Comparison of ENCODE assay signal across 18 mouse cellular contexts in the genomic region with DNA sequence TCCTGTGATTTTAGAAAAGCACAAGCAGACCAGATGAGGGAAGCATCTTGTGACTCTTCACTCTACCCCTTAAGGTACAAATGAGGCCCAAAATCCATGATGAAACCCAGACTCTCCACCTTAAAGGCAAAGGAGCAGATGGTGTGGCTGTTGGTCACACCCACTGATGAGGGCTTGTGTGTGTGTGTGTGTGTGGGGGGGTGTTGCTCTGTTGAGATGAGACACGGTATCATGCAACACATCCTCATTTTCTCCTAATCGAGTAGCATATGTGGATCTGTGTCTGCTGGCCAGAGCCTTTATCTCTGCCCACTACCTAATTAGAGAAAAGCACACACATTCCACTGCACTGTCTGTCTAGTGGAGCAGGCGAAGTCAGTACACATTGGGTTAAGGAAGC.
"Had no signal": no experiment of that assay in that cellular context is flagged by ENCODE, and none has a peak within 500 bp of the region (broad histone marks: within the 10 kb centered on the region; RNA-seq: fewer than 3 reads in every experiment).

No protein-coding gene starts in this region.

- H3K4me3 ChIP-seq: limb, embryonic 10.5 days; limb, embryonic 13.5 days; liver, embryonic 12.5 days; liver, embryonic 15.5 days; lung, embryonic 15.5 days; neural tube, embryonic 12.5 days had no signal

- H3K27me3 ChIP-seq: limb, embryonic 13.5 days; liver, embryonic 12.5 days; liver, embryonic 15.5 days; lung, embryonic 15.5 days had no signal

- DNase-seq: kidney, adult 2 months; kidney, postnatal 25 days; liver; lung, adult 18-20 months; lung, postnatal 10 days; lung, postnatal 4 days; midbrain, embryonic 14.5 days; thymus, adult 18-20 months; thymus, postnatal 36 days had no signal

- H3K27ac ChIP-seq: kidney, postnatal 0 days; limb, embryonic 10.5 days; limb, embryonic 13.5 days; liver, embryonic 12.5 days; liver, embryonic 15.5 days; lung, embryonic 15.5 days; neural tube, embryonic 12.5 days had no signal

- H3K9ac ChIP-seq: limb, embryonic 13.5 days; liver, embryonic 12.5 days; liver, embryonic 15.5 days; lung, embryonic 15.5 days; neural tube, embryonic 12.5 days had no signal

- H3K9me3 ChIP-seq: limb, embryonic 10.5 days; limb, embryonic 13.5 days; liver, embryonic 12.5 days; liver, embryonic 15.5 days; lung, embryonic 15.5 days; neural tube, embryonic 12.5 days had no signal

- H3K36me3 ChIP-seq: limb, embryonic 10.5 days; limb, embryonic 13.5 days; liver, embryonic 12.5 days; liver, embryonic 15.5 days; lung, embryonic 15.5 days; neural tube, embryonic 12.5 days had no signal

- H3K4me1 ChIP-seq: limb, embryonic 10.5 days; limb, embryonic 13.5 days; liver, embryonic 12.5 days; liver, embryonic 15.5 days; lung, embryonic 15.5 days had no signal

- H3K4me2 ChIP-seq: limb, embryonic 13.5 days; liver, embryonic 12.5 days; liver, embryonic 15.5 days; lung, embryonic 15.5 days; midbrain, embryonic 11.5 days; neural tube, embryonic 12.5 days had no signal

- ATAC-seq: intestine, postnatal 0 days; liver, embryonic 12.5 days had no signal
